Mouse (Mus musculus) left cerebral cortex, adult 2 months (tissue): ENCODE results near the gene Sh2d6. TPM values are rescaled to one million over a fixed set of nuclear protein-coding genes. Genes with fewer than 3 reads are reported as not detected.

Experiments used
- DNase-seq, 2 experiments: peaks; one replicate each; pipeline ENCODE4 v3.0.0; 2021 to 2022; ENCODE audit warnings: low spot score in 2 of 2, mixed read lengths in 1 of 2; ENCODE audit errors: extremely low spot score in 1 of 2
- H3K27ac ChIP-seq: fragments of 200-600 bp; 2 replicates; pipeline ENCODE4 v1.8.1; 2022
- H3K4me3 ChIP-seq: fragments of 200-600 bp; 2 replicates; pipeline ENCODE4 v1.8.1; 2022
- CTCF ChIP-seq: fragments of 200-600 bp; IDR thresholded peaks from 2 replicates; pipeline ENCODE4 v1.8.1; 2022; ENCODE audit warnings: antibody characterized with exemption, mild to moderate bottlenecking, moderate library complexity
- intact Hi-C: fragments of 180-260 bp; cut with DNase I; formaldehyde crosslinking; loops from one replicate; pipeline ENCODE4 v1.15.1; 2025
- long read RNA-seq, 2 experiments: library from polyadenylated mRNA; stranded (forward); transcript quantifications; one replicate each; pipeline ENCODE4 v2.0.0; 2021; ENCODE audit warnings: borderline mapping rate in 2 of 2
- total RNA-seq, 2 experiments: library from RNA; stranded (reverse); gene quantifications; 2 replicates each; pipeline ENCODE4 v1.2.3; 2021

The Sh2d6 gene
- total RNA-seq = under 1 TPM; 0.28 to 0.48 TPM
- long read RNA-seq, experiment 1 = 0 reads
- long read RNA-seq, experiment 2, partial matches to known transcripts = 1 of 2 reads
- long read RNA-seq, experiment 2, other reads (novel, unspliced or antisense) = 1 of 2 reads

GRCm38 (mm10) chr6:72521607-72522006 is at the start of gene Sh2d6:
Gene Sh2d6 (minus strand): TSS chr6:72521707.
- no peak for TF ChIP-seq CTCF
- Histone ChIP-seq H3K27ac (no peak within 1 kb of the TSS), H3K4me3 (no peak within 1 kb of the TSS)
- no peak for DNase-seq
- intact Hi-C loops = no loop called here

GRCm38 (mm10) chr6:72570644-72571397 is 49.3 kb upstream of the Sh2d6 start:
- Histone ChIP-seq H3K4me3 (no peak overlapping the region), H3K27ac (no peak overlapping the region)
- intact Hi-C loops = no loop called here
- no peak for DNase-seq
- TF ChIP-seq CTCF = no peak

DNA sequence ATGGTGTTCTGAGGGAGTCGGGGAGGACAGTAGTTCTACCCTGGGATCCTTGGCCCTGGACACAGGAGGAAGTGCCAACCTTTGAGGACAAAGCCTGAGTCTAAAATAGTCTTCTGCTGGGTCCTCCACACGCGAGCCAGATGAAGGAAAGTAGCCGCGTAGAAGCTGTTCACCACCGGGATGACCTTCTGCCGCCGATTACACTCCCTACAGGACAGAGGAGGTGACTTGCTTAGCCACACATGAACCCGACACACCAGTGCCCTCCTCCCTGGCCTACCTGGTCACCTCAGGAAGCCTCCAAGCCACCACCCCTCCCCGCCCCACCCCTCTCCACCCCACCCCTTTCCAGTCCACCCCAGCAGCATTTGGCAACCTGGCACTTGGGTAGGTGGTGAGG is 47.2 kb upstream of the Sh2d6 start:
- Histone ChIP-seq H3K27ac (no peak overlapping the region), H3K4me3 (no peak overlapping the region)
- intact Hi-C loops = no loop called here
- no peak for TF ChIP-seq CTCF
- DNase-seq = no peak

GRCm38 (mm10) chr6:72567508-72567907 is 46.0 kb upstream of the Sh2d6 start:
- DNase-seq = no peak
- Histone ChIP-seq H3K27ac (no peak overlapping the region), H3K4me3 (no peak overlapping the region)
- intact Hi-C loops = no loop called here
- no peak; the same call in 1 of the 2 replicates for TF ChIP-seq CTCF

- intact Hi-C loops = loop anchor here (1.0 kb wide), 2 partner anchors 31 to 138 kb away; no protein-coding TSS in a partner anchor
- Histone ChIP-seq H3K4me3 (no peak overlapping the region), H3K27ac (no peak overlapping the region)
- peak; percentile 95 for TF ChIP-seq CTCF
- peak; percentile 86 to 89 for DNase-seq
Measured at GRCm38 (mm10) chr6:72566044-72566443, 44.5 kb upstream of the Sh2d6 start.

- TF ChIP-seq CTCF = no peak
Measured at GRCm38 (mm10) chr6:72565506-72565905, 44.0 kb upstream of the Sh2d6 start.

GRCm38 (mm10) chr6:72562894-72563293 is 41.4 kb upstream of the Sh2d6 start:
- H3K4me3 ChIP-seq = no peak overlapping the region
- no peak for DNase-seq
- TF ChIP-seq CTCF = no peak
- H3K27ac ChIP-seq = no peak overlapping the region
- intact Hi-C loops = no loop called here

More at GRCm38 (mm10) chr6:72565506-72565905, 44.0 kb upstream of the Sh2d6 start:
- Histone ChIP-seq H3K4me3 (no peak overlapping the region), H3K27ac (no peak overlapping the region)
- no peak for DNase-seq
- intact Hi-C loops = no loop called here

DNA sequence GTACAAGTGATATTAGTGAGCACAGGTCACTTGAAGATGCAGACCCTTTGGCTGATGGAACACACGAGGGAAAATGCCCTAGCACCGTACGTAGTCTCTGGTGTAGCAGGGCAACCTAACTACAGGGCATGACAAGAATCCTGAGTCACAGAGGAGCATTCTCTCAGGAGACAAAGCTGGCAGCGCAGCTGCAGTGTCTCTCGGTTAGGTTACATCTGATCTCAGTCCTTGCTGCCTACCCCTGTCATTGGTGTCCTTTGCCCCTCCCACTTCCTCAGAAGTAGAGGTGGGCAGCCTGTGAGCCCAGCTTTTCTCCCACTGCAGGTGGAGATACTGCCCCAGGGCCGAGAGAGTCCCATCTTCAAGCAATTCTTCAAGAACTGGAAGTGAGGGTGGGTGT is 41.0 kb upstream of the Sh2d6 start:
- no peak overlapping the region for H3K4me3 ChIP-seq

DNA sequence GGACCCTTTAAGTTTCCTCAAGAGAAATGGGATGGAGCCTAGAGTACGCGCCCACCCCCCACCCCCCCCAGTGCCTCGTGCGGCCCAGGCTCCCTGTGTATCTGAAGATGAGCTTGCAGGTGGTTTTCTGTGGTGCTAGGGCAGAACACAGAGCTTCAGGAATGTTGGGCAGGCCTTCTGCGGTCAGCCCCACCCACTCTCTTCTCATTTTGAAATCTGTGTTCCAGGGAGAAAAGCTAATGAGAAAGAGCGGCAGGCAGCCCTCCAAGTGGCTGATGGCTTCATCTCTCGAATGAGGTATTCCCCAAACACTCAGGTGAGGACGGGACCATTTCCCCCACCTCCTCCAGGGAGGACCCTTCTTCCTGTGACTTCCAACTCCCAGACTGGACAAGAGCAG is 39.3 kb upstream of the Sh2d6 start:
- DNase-seq = no peak
- Histone ChIP-seq H3K4me3 (no peak overlapping the region), H3K27ac (no peak overlapping the region)
- intact Hi-C loops = no loop called here
- TF ChIP-seq CTCF = no peak

More for the DNA sequence above, 41.0 kb upstream of the Sh2d6 start:
- intact Hi-C loops = no loop called here
- TF ChIP-seq CTCF = no peak
- no peak overlapping the region for H3K27ac ChIP-seq
- no peak for DNase-seq

GRCm38 (mm10) chr6:72553079-72553412 is 31.5 kb upstream of the Sh2d6 start:
- Histone ChIP-seq H3K27ac (peak overlapping the region; percentile 85), H3K4me3 (peak overlapping the region; percentile 45)
- TF ChIP-seq CTCF = no peak
- intact Hi-C loops = no loop called here
- no peak for DNase-seq

- intact Hi-C loops = no loop called here
- TF ChIP-seq CTCF = no peak
- DNase-seq = peak; percentile 59 to 60
- H3K27ac ChIP-seq = peak overlapping the region; percentile 85
- H3K4me3 ChIP-seq = peak overlapping the region; percentile 45
Measured at GRCm38 (mm10) chr6:72552171-72553078, 30.9 kb upstream of the Sh2d6 start.

- TF ChIP-seq CTCF = no peak
- intact Hi-C loops = no loop called here
- no peak for DNase-seq
- no peak overlapping the region for H3K4me3 ChIP-seq
- H3K27ac ChIP-seq = no peak overlapping the region
Measured at GRCm38 (mm10) chr6:72550503-72551100, 29.1 kb upstream of the Sh2d6 start.
